Mouse (Mus musculus): ENCODE data around the gene Zfp609. TPM values are rescaled to one million over a fixed set of nuclear protein-coding genes. Genes with fewer than 3 reads are reported as not detected.
"Not testable (repeated sequence)": the region's sequence is repeated elsewhere in the genome, so short reads cannot be mapped to it uniquely, and the experiment has no call there.

Gene Zfp609
- polyA plus RNA-seq, 1 experiment from 2014 or later, result 7.8 TPM

GRCm38 (mm10) chr9:65689869-65690268 lies 137.5 kb downstream of the Zfp609 start:
- not testable (repeated sequence) for DNase-seq (ENCODE audit: low spot score); H3K27ac ChIP-seq (ENCODE audit: low read depth); H3K9ac ChIP-seq (ENCODE audit: low read length); H3K27me3 ChIP-seq (replicated peaks; ENCODE audit: control insufficient read depth, insufficient read depth, low read length); H3K4me2 ChIP-seq (ENCODE audit: low read length); ATAC-seq (replicated peaks; ENCODE audit: low FRiP score, low TSS enrichment, low read depth); H3K4me3 ChIP-seq (ENCODE audit: low read depth, low read length); H3K9me3 ChIP-seq (ENCODE audit: control insufficient read depth, low read length); H3K4me1 ChIP-seq (replicated peaks; ENCODE audit: control insufficient read depth, insufficient read depth, low read length)
- peaks cover 70% of the 10 kb centered on the region for H3K36me3 ChIP-seq (ENCODE audit: control insufficient read depth, insufficient read depth, low read length)
- WGBS, result 85% methylated on average over 1 of the region's 2 CpGs

GRCm38 (mm10) chr9:65684704-65685103 lies 142.7 kb downstream of the Zfp609 start:
- Histone ChIP-seq H3K36me3 (ENCODE audit: control insufficient read depth, insufficient read depth, low read length) (peaks cover 37% of the 10 kb centered on the region), H3K9me3 (ENCODE audit: control insufficient read depth, low read length) (no peaks in the 10 kb centered on the region), H3K9ac (ENCODE audit: low read length) (no peak overlapping the region), H3K4me2 (ENCODE audit: low read length) (no peak overlapping the region), H3K27me3 (replicated peaks; ENCODE audit: control insufficient read depth, insufficient read depth, low read length) (no peaks in the 10 kb centered on the region), H3K4me3 (ENCODE audit: low read depth, low read length) (no peak overlapping the region), H3K4me1 (replicated peaks; ENCODE audit: control insufficient read depth, insufficient read depth, low read length) (peaks cover 21% of the 10 kb centered on the region), H3K27ac (ENCODE audit: low read depth) (no peak overlapping the region)
- WGBS, result 84% methylated on average over 2 of the region's 2 CpGs
- DNase-seq (ENCODE audit: low spot score) (no peak), ATAC-seq (replicated peaks; ENCODE audit: low FRiP score, low TSS enrichment, low read depth) (no peak)

GRCm38 (mm10) chr9:65682994-65683393 lies 144.4 kb downstream of the Zfp609 start:
- no peak for DNase-seq (ENCODE audit: low spot score)
- Histone ChIP-seq H3K4me3 (ENCODE audit: low read depth, low read length) (no peak overlapping the region), H3K4me1 (replicated peaks; ENCODE audit: control insufficient read depth, insufficient read depth, low read length) (peaks cover 38% of the 10 kb centered on the region), H3K27ac (ENCODE audit: low read depth) (no peak overlapping the region), H3K9ac (ENCODE audit: low read length) (no peak overlapping the region), H3K36me3 (ENCODE audit: control insufficient read depth, insufficient read depth, low read length) (peaks cover 28% of the 10 kb centered on the region), H3K9me3 (ENCODE audit: control insufficient read depth, low read length) (no peaks in the 10 kb centered on the region), H3K27me3 (replicated peaks; ENCODE audit: control insufficient read depth, insufficient read depth, low read length) (no peaks in the 10 kb centered on the region), H3K4me2 (ENCODE audit: low read length) (no peak overlapping the region)
- no peak for ATAC-seq (replicated peaks; ENCODE audit: low FRiP score, low TSS enrichment, low read depth)
- WGBS, result 74% methylated on average over 1 of the region's 1 CpGs

- no peak overlapping the region for H3K4me3 ChIP-seq (ENCODE audit: low read depth, low read length)
- H3K36me3 ChIP-seq (ENCODE audit: control insufficient read depth, insufficient read depth, low read length), result peaks cover 20% of the 10 kb centered on the region
- DNase-seq (ENCODE audit: low spot score) (no peak), ATAC-seq (replicated peaks; ENCODE audit: low FRiP score, low TSS enrichment, low read depth) (no peak)
- H3K9ac ChIP-seq (ENCODE audit: low read length), result no peak overlapping the region
- 85% methylated on average over 3 of the region's 3 CpGs for WGBS
- H3K4me1 ChIP-seq (replicated peaks; ENCODE audit: control insufficient read depth, insufficient read depth, low read length), result peaks cover 46% of the 10 kb centered on the region
- H3K4me2 ChIP-seq (ENCODE audit: low read length), result no peak overlapping the region
- H3K27ac ChIP-seq (ENCODE audit: low read depth), result no peak overlapping the region
- no peaks in the 10 kb centered on the region for H3K9me3 ChIP-seq (ENCODE audit: control insufficient read depth, low read length)
- no peaks in the 10 kb centered on the region for H3K27me3 ChIP-seq (replicated peaks; ENCODE audit: control insufficient read depth, insufficient read depth, low read length)
Observed at GRCm38 (mm10) chr9:65682183-65682582, 145.2 kb downstream of the Zfp609 start.

- Histone ChIP-seq H3K27me3 (replicated peaks; ENCODE audit: control insufficient read depth, insufficient read depth, low read length) (no peaks in the 10 kb centered on the region), H3K27ac (ENCODE audit: low read depth) (no peak overlapping the region), H3K36me3 (ENCODE audit: control insufficient read depth, insufficient read depth, low read length) (peaks cover 15% of the 10 kb centered on the region), H3K4me2 (ENCODE audit: low read length) (0 out of 2 replicates have a peak overlapping the region, but pooled peaks have one; percentile 14), H3K9me3 (ENCODE audit: control insufficient read depth, low read length) (no peaks in the 10 kb centered on the region), H3K4me3 (ENCODE audit: low read depth, low read length) (0 out of 2 replicates have a peak overlapping the region, but pooled peaks have one; percentile 2), H3K9ac (ENCODE audit: low read length) (no peak overlapping the region), H3K4me1 (replicated peaks; ENCODE audit: control insufficient read depth, insufficient read depth, low read length) (peaks cover 47% of the 10 kb centered on the region)
- no peak for ATAC-seq (replicated peaks; ENCODE audit: low FRiP score, low TSS enrichment, low read depth)
- no peak for DNase-seq (ENCODE audit: low spot score)
- 81% methylated on average over 2 of the region's 2 CpGs for WGBS
Observed at GRCm38 (mm10) chr9:65681634-65681940, 145.8 kb downstream of the Zfp609 start.

- Histone ChIP-seq H3K4me3 (ENCODE audit: low read depth, low read length) (0 out of 2 replicates have a peak overlapping the region, but pooled peaks have one; percentile 2), H3K36me3 (ENCODE audit: control insufficient read depth, insufficient read depth, low read length) (peaks cover 10% of the 10 kb centered on the region), H3K9ac (ENCODE audit: low read length) (no peak overlapping the region), H3K4me2 (ENCODE audit: low read length) (0 out of 2 replicates have a peak overlapping the region, but pooled peaks have one; percentile 14), H3K4me1 (replicated peaks; ENCODE audit: control insufficient read depth, insufficient read depth, low read length) (peaks cover 47% of the 10 kb centered on the region), H3K27me3 (replicated peaks; ENCODE audit: control insufficient read depth, insufficient read depth, low read length) (no peaks in the 10 kb centered on the region), H3K27ac (ENCODE audit: low read depth) (peak overlapping the region; percentile 29; the same call in 1 of the 2 replicates), H3K9me3 (ENCODE audit: control insufficient read depth, low read length) (no peaks in the 10 kb centered on the region)
- 60% methylated on average over 4 of the region's 4 CpGs for WGBS
- ATAC-seq (replicated peaks; ENCODE audit: low FRiP score, low TSS enrichment, low read depth) (no peak), DNase-seq (ENCODE audit: low spot score) (no peak)
Observed at GRCm38 (mm10) chr9:65680938-65681633, 146.3 kb downstream of the Zfp609 start.

GRCm38 (mm10) chr9:65679181-65679761 lies 148.1 kb downstream of the Zfp609 start:
- Histone ChIP-seq H3K27me3 (replicated peaks; ENCODE audit: control insufficient read depth, insufficient read depth, low read length) (no peaks in the 10 kb centered on the region), H3K27ac (ENCODE audit: low read depth) (peak overlapping the region; percentile 62), H3K4me3 (ENCODE audit: low read depth, low read length) (peak overlapping the region; percentile 24), H3K9ac (ENCODE audit: low read length) (peak overlapping the region; percentile 27), H3K36me3 (ENCODE audit: control insufficient read depth, insufficient read depth, low read length) (no peaks in the 10 kb centered on the region), H3K9me3 (ENCODE audit: control insufficient read depth, low read length) (no peaks in the 10 kb centered on the region), H3K4me2 (ENCODE audit: low read length) (peak overlapping the region; percentile 85), H3K4me1 (replicated peaks; ENCODE audit: control insufficient read depth, insufficient read depth, low read length) (peaks cover 47% of the 10 kb centered on the region)
- DNase-seq (ENCODE audit: low spot score) (peak; percentile 61), ATAC-seq (replicated peaks; ENCODE audit: low FRiP score, low TSS enrichment, low read depth) (no peak)
- 13% methylated on average over 5 of the region's 5 CpGs for WGBS

- H3K4me1 ChIP-seq (replicated peaks; ENCODE audit: control insufficient read depth, insufficient read depth, low read length), result peaks cover 47% of the 10 kb centered on the region
- peak; percentile 69 for DNase-seq (ENCODE audit: low spot score)
- peak overlapping the region; percentile 68 for H3K9ac ChIP-seq (ENCODE audit: low read length)
- H3K27me3 ChIP-seq (replicated peaks; ENCODE audit: control insufficient read depth, insufficient read depth, low read length), result no peaks in the 10 kb centered on the region
- no peak for ATAC-seq (replicated peaks; ENCODE audit: low FRiP score, low TSS enrichment, low read depth)
- 8% methylated on average over 3 of the region's 3 CpGs for WGBS
- no peaks in the 10 kb centered on the region for H3K9me3 ChIP-seq (ENCODE audit: control insufficient read depth, low read length)
- no peaks in the 10 kb centered on the region for H3K36me3 ChIP-seq (ENCODE audit: control insufficient read depth, insufficient read depth, low read length)
- peak overlapping the region; percentile 61 for H3K4me3 ChIP-seq (ENCODE audit: low read depth, low read length)
- peak overlapping the region; percentile 85 for H3K4me2 ChIP-seq (ENCODE audit: low read length)
- H3K27ac ChIP-seq (ENCODE audit: low read depth), result no peak overlapping the region
Observed at GRCm38 (mm10) chr9:65677119-65677462, 150.3 kb downstream of the Zfp609 start.
